Mouse (Mus musculus): ENCODE measurements around the gene Tmed5. TPM values are rescaled to one million over a fixed set of nuclear protein-coding genes. Genes with fewer than 3 reads are reported as not detected.

The Tmed5 gene
- 92.1 TPM for polyA plus RNA-seq (2017; shearing (Covaris generic))

DNA sequence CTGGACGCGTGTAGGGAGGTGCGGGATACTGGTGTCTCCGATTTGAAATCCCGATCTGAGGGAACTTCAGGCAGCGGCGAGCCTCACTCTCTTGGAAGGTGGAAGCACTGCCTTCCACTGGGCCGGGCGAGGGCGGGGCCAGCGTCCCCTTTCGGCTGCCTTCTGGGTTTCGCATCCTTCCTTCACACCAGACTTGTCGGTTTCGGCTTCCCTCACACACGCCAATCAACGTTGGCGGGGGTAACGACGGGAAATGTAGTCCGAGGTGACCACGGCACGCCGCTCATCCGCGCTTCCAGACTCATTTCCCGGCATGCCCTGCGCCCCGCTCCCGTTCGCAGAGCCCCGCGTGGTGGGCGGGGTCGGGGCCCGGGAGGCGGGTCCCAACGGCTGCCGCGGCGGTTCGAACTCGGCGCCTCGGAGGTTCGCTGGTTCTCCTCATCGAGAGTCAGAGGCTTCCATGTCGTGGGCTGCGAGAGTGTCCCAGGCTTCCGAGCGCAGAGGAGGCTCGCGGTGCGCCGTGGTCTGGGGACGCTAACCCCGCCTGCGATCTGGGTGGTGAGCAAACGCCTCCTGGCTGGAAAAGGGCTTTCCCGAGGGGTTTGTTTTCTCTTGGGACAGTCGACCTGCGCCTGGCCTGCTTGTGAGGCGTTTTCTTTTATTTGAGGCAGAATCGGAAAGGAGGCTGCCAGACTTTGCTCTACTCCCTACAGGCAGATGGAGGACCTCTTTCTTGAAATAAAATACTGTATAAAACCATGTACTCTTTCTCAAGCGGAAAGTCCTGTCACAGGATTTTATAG, at the start of gene Tmed5, which contains the start of gene Ccdc18:
Gene Tmed5 (minus strand): TSS at position 180 of the 803 bp plus-strand sequence.
Gene Ccdc18 (plus strand): TSS at position 435 of the 803 bp plus-strand sequence.

GRCm38 (mm10) chr5:108065465-108066411, 66.7 kb downstream of the Tmed5 start, which contains the start of gene Mtf2:
Gene Mtf2 (plus strand): TSS chr5:108065674.

Other genes with a start within 250 kb of the Tmed5 start
- gene Rpl5, start 232.1 kb downstream of the Tmed5 start, polyA plus RNA-seq (2017; shearing (Covaris generic)): 23.5 TPM
- 74.0 TPM for gene Fam69a, start 145.5 kb downstream of the Tmed5 start, polyA plus RNA-seq (2017; shearing (Covaris generic))
- gene Mtf2, start 66.9 kb downstream of the Tmed5 start, polyA plus RNA-seq (2017; shearing (Covaris generic)): 74.2 TPM
- 0.72 TPM for gene Ccdc18, start 255 bp upstream of the Tmed5 start, polyA plus RNA-seq (2017; shearing (Covaris generic))
- gene Dr1, start 136.3 kb upstream of the Tmed5 start, polyA plus RNA-seq (2017; shearing (Covaris generic)): 38.3 TPM
- 2.5 TPM for gene Pigg, start 180.0 kb upstream of the Tmed5 start, polyA plus RNA-seq (2017; shearing (Covaris generic))
- not detected for gene Gm42517, start 235.3 kb upstream of the Tmed5 start, polyA plus RNA-seq (2017; shearing (Covaris generic))

Data from effector memory CD4-positive, alpha-beta T cell, adult 5 months (primary cell).